Mouse (Mus musculus) brain, embryonic 18.5 days (tissue): ENCODE results near the gene Musk.

Experiments used
- DNase-seq: peaks from one replicate; pipeline ENCODE4 v3.0.0-alpha.2; 2012; ENCODE audit warnings: low read depth, low spot score

Musk gene

DNA sequence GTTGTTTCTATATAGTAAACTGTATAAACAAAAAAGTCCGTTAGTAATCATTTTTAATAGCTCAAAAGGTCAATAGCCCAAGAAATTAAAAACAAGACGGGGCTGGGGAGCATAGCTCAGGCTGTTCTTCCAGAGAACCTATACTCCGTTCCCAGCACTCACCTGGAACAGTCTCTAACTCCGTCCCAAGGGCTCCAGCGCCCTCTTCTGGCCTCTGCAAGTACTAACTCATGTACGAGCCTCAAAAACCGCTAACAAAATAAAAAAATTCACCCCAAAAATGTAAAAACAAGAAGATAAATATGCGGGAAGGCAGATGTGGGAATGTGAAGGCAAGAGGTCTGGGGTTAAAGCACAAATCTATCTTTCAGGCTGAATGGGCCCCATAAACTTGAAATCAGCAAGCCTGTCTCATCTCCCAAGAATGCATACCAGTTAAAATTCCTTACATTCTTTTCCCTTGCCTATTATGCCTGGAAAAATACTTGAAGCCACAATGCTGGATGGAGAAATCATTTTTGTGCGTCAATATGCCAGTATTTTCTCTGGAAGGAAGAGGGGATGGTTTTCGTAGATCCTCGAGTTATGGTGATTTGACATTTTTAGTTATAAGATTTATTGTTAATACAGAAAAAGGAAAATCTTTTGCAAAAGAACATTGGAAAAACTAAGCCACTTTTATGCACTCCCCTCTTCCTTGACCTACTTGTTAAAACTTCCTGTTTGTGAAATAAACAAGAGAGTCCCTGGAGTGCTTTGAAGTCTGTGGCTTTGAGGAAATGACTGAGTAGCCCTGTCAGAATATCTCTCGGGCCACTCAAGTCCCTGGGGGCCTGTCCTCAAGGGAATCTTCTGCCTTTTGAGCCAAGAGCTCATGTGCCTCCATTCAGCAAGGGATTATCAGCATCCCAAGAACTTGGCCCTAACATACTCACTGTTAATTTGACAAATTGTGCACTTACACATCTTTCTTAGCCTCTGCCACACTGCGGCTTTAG, 127.7 kb downstream of the Musk start:
- no peak for DNase-seq

DNA sequence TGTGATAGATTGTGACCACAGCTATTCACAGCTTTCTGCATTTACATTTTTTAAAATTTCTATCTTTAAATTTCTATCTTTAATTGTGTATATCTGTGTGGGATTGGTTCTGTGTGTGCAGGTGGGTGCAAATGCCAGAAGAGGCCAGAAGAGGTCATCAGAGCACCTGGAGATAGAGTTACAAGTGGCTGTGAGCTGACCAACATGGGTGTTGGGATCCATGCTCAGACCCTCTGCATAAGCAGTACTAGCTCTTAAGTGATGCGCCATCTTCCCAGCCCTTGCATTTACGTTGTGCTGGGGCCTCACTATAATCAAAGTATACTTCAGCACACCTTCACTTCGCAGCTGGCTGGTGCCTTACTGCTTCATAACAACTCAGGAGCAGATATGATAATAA, 129.8 kb downstream of the Musk start:
- no peak for DNase-seq

DNA sequence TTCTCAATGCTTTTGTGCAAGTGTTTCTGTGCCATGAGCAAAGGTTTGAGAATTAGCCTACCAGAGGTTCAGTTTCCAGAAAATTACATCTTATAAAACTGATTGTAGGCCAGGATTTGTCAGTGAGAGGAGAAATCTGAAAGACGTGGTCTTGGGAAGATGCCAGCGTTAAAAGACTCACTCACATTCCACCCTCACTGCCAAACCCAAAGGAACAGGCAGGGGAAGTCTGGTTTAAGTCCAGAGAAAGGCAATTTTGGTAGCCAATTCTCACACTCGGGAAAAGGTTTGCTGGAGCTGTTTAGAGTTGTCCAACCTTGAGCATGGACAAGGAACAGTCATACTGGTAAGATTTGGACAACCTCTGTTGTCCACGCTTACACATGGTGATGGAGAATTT, 131.6 kb downstream of the Musk start:
- DNase-seq: no peak

DNA sequence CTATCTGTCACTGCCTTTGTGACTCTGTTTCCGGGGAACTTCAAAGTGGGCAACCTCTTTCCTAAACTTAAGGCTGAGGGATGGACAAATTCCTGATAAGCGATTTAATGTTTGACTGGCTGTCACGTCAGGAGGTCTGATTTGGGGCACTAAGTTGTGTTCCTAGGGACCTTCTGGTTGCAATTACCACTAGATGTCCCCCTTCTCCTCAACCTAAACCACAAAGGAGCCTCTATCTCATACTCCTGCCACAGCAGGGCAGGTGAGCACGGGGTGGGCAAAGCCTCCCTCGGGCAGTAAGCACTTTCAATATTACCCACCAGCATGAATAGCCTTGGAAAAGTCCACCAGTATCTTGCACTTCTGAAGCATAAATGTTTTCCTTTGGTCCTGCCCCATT, 133.5 kb downstream of the Musk start:
- no peak for DNase-seq

- no peak for DNase-seq
Measured at GRCm38 (mm10) chr4:58423276-58423930, 137.6 kb downstream of the Musk start.
